Mouse (Mus musculus) retina, adult 2 months (tissue): Measurements from ENCODE around the gene Rarres1.
A peak's percentile ranks its signal among the peaks of the same experiment; 100 is the strongest.

Source experiments
- DNase-seq: peaks from one replicate; pipeline ENCODE4 v3.0.0-alpha.2; 2012; ENCODE audit warnings: low read depth, low spot score

Gene Rarres1

GRCm38 (mm10) chr3:67515274-67515801 is at the start of gene Rarres1:
Gene Rarres1, minus strand, starts transcription at chr3:67515523.
- no peak for DNase-seq

GRCm38 (mm10) chr3:67564731-67565357 is 49.5 kb upstream of the Rarres1 start:
- DNase-seq: no peak

GRCm38 (mm10) chr3:67557718-67558354 is 42.5 kb upstream of the Rarres1 start:
- DNase-seq: no peak

GRCm38 (mm10) chr3:67557200-67557651 is 41.9 kb upstream of the Rarres1 start:
- DNase-seq: no peak

GRCm38 (mm10) chr3:67555211-67555610 is 39.9 kb upstream of the Rarres1 start:
- no peak for DNase-seq

GRCm38 (mm10) chr3:67553927-67554448 is 38.7 kb upstream of the Rarres1 start:
- no peak for DNase-seq

- no peak for DNase-seq
Measured at GRCm38 (mm10) chr3:67553281-67553680, 38.0 kb upstream of the Rarres1 start.

- DNase-seq: no peak
Measured at GRCm38 (mm10) chr3:67551193-67551592, 35.9 kb upstream of the Rarres1 start.

GRCm38 (mm10) chr3:67543630-67544029 is 28.3 kb upstream of the Rarres1 start:
- no peak for DNase-seq

- no peak for DNase-seq
Measured at GRCm38 (mm10) chr3:67524768-67525167, 9.4 kb upstream of the Rarres1 start.

- no peak for DNase-seq
Measured at GRCm38 (mm10) chr3:67522709-67523108, 7.4 kb upstream of the Rarres1 start.

- no peak for DNase-seq
Measured at GRCm38 (mm10) chr3:67520568-67521143, 5.3 kb upstream of the Rarres1 start.

GRCm38 (mm10) chr3:67514801-67515273 is 486 bp downstream of the Rarres1 start:
- no peak for DNase-seq

- peak; percentile 58 for DNase-seq
Measured at GRCm38 (mm10) chr3:67512807-67513206, 2.5 kb downstream of the Rarres1 start.

- no peak for DNase-seq
Measured at GRCm38 (mm10) chr3:67508216-67508892, 7.0 kb downstream of the Rarres1 start.

- no peak for DNase-seq
Measured at GRCm38 (mm10) chr3:67505286-67505685, 10.0 kb downstream of the Rarres1 start.

- DNase-seq: no peak
Measured at GRCm38 (mm10) chr3:67503878-67504277, 11.4 kb downstream of the Rarres1 start.

GRCm38 (mm10) chr3:67499406-67499791 is 15.9 kb downstream of the Rarres1 start:
- DNase-seq: no peak

- no peak for DNase-seq
Measured at GRCm38 (mm10) chr3:67498773-67499405, 16.4 kb downstream of the Rarres1 start.

- DNase-seq: no peak
Measured at GRCm38 (mm10) chr3:67497998-67498397, 17.3 kb downstream of the Rarres1 start.

GRCm38 (mm10) chr3:67496310-67496709 is 19.0 kb downstream of the Rarres1 start:
- DNase-seq: no peak
